Mouse (Mus musculus) liver, embryonic 16.5 days (tissue): ENCODE results near the gene Cbl. TPM values are rescaled to one million over a fixed set of nuclear protein-coding genes. Genes with fewer than 3 reads are reported as not detected.
A peak's percentile ranks its signal among the peaks of the same experiment; 100 is the strongest.

ENCODE experiments used
- ATAC-seq: fragments of 200-750 bp; cut with Nextera tagmentation; 2 replicates; pipeline ENCODE4 v1.8.0; 2017; ENCODE audit warnings: low read depth, mild to moderate bottlenecking, moderate number of reproducible peaks, moderate library complexity
- H3K27ac ChIP-seq: fragments of 300-500 bp; sonication (generic); 2 replicates; pipeline ENCODE4 v1.5.1; 2014; ENCODE audit warnings: mild to moderate bottlenecking, low read length
- H3K27me3 ChIP-seq: fragments of 300-500 bp; sonication (generic); 2 replicates; pipeline ENCODE4 v1.6.1; 2014; ENCODE audit warnings: low read depth, low read length, mixed read lengths; ENCODE audit not compliant: control insufficient read depth, insufficient read depth
- H3K36me3 ChIP-seq: fragments of 300-500 bp; sonication (generic); 2 replicates; pipeline ENCODE4 v1.6.1; 2014; ENCODE audit warnings: mild to moderate bottlenecking; ENCODE audit not compliant: control insufficient read depth, insufficient read depth
- H3K4me1 ChIP-seq: fragments of 300-500 bp; sonication (generic); 2 replicates; pipeline ENCODE4 v1.6.1; 2014; ENCODE audit warnings: low read depth, low read length, mixed read lengths; ENCODE audit not compliant: control insufficient read depth
- H3K4me2 ChIP-seq: fragments of 300-500 bp; sonication (generic); 2 replicates; pipeline ENCODE4 v1.6.1; 2014; ENCODE audit warnings: low read depth, low read length, mixed read lengths
- H3K4me3 ChIP-seq: fragments of 300-500 bp; sonication (generic); 2 replicates; pipeline ENCODE4 v1.5.1; 2014; ENCODE audit warnings: low read depth, mild to moderate bottlenecking, low read length
- H3K9ac ChIP-seq: fragments of 300-500 bp; sonication (generic); 2 replicates; pipeline ENCODE4 v1.6.1; 2014; ENCODE audit warnings: low read depth, low read length
- H3K9me3 ChIP-seq: fragments of 300-500 bp; sonication (generic); replicated peaks from 2 replicates; pipeline ENCODE4 v1.6.1; 2016; ENCODE audit warnings: low read length; ENCODE audit not compliant: control insufficient read depth
- WGBS: fragments of 180-500 bp; shearing (Covaris S2); extraction: QIAGEN DNeasy Blood & Tissue Kit; methylation state at CpG from one replicate; pipeline ENCODE4 v1.1.7; 2014; ENCODE audit not compliant: insufficient replicate concordance; 5-methylcytosine and 5-hydroxymethylcytosine counted together
- polyA plus RNA-seq: library from polyadenylated mRNA; unstranded; fragments of >200 nt; fragmentation: Nextera tagmentation; extraction: Ambion mirVana; gene quantifications from 2 replicates; pipeline ENCODE4 v1.2.1, GENCODE M21; 2015

The Cbl gene
- polyA plus RNA-seq, 1 experiment from 2014 or later, result 5.0 TPM

DNA sequence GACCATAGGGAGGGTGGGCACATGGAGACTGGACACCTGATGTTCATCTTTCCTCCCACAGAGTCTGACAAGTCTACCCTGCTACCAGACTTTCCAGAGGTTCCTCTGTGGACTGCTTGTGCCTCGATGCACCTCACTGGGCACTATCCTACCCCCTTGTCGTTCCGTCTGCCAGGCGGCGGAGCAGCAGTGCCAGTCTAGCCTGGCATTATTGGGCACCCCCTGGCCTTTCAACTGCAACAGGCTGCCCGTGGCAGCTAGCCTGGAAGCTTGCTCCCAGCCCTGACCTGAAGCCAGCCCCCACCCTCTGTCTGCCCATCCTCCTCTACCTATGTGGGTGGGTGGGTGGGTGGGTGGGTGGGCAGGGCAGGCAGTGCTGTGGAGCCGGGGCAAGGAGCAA, 127.7 kb downstream of the Cbl start:
- Histone ChIP-seq H3K4me1 (peaks cover 29% of the 10 kb centered on the region), H3K9me3 (no peaks in the 10 kb centered on the region), H3K36me3 (peaks cover 13% of the 10 kb centered on the region), H3K4me3 (no peak overlapping the region), H3K27ac (no peak overlapping the region), H3K27me3 (no peaks in the 10 kb centered on the region), H3K4me2 (no peak overlapping the region), H3K9ac (no peak overlapping the region)
- 87% methylated on average over 7 of the region's 7 CpGs for WGBS
- no peak for ATAC-seq

DNA sequence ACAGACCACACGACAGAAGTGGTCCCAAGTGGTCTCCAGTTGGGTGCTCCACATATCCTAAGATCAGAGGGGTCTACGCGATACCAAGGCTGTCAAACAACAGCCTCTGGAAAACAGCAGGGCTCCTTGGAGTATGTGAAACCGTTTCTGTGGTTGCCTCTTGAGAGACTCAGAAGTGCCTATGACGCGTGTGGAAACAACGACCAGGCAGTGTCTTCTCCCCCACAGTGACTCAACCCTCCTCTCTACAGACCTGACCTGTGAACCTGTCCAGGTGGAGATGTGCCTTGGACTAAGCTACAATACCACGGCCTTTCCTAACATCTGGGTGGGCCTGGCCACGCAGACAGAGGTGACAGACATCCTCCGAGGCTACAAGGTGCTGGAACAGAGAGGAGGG, 128.1 kb downstream of the Cbl start:
- Histone ChIP-seq H3K4me1 (peaks cover 29% of the 10 kb centered on the region), H3K9me3 (no peaks in the 10 kb centered on the region), H3K36me3 (peaks cover 13% of the 10 kb centered on the region), H3K4me2 (no peak overlapping the region), H3K9ac (no peak overlapping the region), H3K27me3 (no peaks in the 10 kb centered on the region), H3K27ac (no peak overlapping the region), H3K4me3 (no peak overlapping the region)
- no peak for ATAC-seq
- 84% methylated on average over 10 of the region's 10 CpGs for WGBS

DNA sequence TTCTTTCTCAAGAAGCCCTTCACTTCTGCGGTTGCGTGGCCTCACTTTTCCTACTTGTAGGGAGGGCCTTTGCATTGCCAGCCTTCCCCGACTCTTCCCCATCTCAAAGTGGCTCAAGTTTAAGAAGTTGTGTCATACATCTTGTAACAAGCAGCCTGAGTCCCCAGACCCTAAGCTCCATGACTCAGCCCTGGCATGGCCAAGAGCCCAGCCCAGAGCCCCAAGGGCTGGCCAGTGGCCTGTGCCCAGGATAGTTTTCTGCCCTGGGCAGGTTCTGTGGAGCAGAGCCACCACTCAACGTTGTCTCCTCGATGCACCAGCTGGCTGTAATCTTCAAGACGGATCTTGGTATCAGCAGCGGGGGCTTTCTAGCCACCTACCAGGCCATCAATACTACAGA, 129.0 kb downstream of the Cbl start:
- Histone ChIP-seq H3K27ac (no peak overlapping the region), H3K4me2 (no peak overlapping the region), H3K36me3 (peaks cover 11% of the 10 kb centered on the region), H3K9me3 (no peaks in the 10 kb centered on the region), H3K4me1 (peaks cover 22% of the 10 kb centered on the region), H3K9ac (no peak overlapping the region), H3K27me3 (no peaks in the 10 kb centered on the region), H3K4me3 (no peak overlapping the region)
- ATAC-seq, result no peak
- 78% methylated on average over 7 of the region's 7 CpGs for WGBS

DNA sequence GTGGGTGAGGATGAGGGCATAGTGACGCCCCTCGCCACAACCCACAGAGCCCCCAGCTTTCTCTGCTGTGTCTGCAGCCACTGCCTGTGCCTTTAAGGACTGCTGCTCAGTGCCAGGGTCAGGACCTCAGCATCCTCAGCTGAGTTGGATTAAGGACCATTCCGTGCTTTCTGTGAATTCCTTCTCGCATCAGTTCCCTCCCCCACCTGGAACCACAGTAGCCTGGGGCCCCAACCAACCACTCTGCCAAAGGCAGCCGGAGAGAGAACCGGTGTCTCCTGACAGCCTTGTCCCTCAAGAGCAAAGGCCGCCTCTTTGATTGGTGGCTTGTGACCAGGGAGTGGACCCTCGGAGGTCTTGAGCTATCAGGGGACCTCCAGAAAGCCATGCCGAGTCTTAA, 132.4 kb downstream of the Cbl start, which contains the start of gene Mfrp:
Gene Mfrp, plus strand, starts transcription at position 240 of the 400 bp plus-strand sequence.
- no peak within 1 kb of the TSS for H3K9ac ChIP-seq
- H3K4me1 ChIP-seq, result no peaks in the 10 kb centered on the region
- no peaks in the 10 kb centered on the region for H3K9me3 ChIP-seq
- no peaks in the 10 kb centered on the region for H3K27me3 ChIP-seq
- WGBS, result 78% methylated on average over 9 of the region's 9 CpGs
- H3K4me2 ChIP-seq, result no peak within 1 kb of the TSS
- H3K4me3 ChIP-seq, result no peak within 1 kb of the TSS
- ATAC-seq, result no peak
- H3K27ac ChIP-seq, result no peak within 1 kb of the TSS
- H3K36me3 ChIP-seq, result no peaks in the 10 kb centered on the region

DNA sequence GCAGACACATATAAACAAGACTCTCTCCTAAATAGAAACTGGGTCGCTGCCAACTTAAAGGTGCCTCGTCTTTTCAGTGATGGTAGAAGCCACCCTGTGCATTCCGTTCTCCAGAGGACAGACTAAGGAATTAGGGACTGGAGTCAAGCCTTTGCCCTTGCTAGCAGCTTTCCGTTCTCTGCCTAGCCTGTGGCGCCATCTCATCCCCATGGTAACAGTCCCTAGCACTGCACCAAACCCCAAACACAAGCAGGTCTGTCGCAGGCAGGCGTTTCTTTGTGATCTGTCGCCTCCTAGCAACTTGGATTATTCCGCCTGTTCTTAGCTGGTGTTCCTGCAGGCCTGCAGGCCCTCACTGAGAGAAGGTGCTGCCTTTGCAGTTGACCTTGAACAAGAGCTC, 137.3 kb downstream of the Cbl start:
- Histone ChIP-seq H3K9ac (no peak overlapping the region), H3K4me2 (no peak overlapping the region), H3K9me3 (no peaks in the 10 kb centered on the region), H3K4me1 (peaks cover 3% of the 10 kb centered on the region; the same call in 1 of the 2 replicates), H3K27me3 (no peaks in the 10 kb centered on the region), H3K4me3 (no peak overlapping the region), H3K27ac (no peak overlapping the region), H3K36me3 (no peaks in the 10 kb centered on the region)
- ATAC-seq, result no peak
- WGBS, result 58% methylated on average over 9 of the region's 9 CpGs

DNA sequence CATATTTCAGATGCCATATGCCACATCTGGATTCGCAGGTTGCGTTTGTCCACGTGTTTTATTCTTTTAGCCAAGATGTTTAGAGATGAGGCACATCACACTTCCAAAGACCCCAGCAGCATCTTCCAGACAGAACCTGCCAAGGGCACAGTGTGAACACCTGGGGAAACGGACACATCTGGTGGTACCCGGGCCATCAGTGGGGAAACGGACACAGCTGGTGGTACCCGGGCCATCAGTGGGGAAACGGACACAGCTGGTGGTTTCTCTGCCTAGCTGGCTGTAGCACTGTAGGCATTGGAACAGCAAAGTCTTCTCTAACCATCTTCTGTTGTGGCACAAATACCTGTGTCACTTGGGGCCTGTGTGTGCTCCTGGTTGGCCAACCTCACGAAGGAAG, 138.1 kb downstream of the Cbl start:
- Histone ChIP-seq H3K4me2 (no peak overlapping the region), H3K27ac (no peak overlapping the region), H3K4me1 (peaks cover 3% of the 10 kb centered on the region; the same call in 1 of the 2 replicates), H3K4me3 (no peak overlapping the region), H3K9ac (no peak overlapping the region), H3K27me3 (no peaks in the 10 kb centered on the region), H3K36me3 (no peaks in the 10 kb centered on the region), H3K9me3 (no peaks in the 10 kb centered on the region)
- WGBS, result 75% methylated on average over 9 of the region's 9 CpGs
- no peak for ATAC-seq

DNA sequence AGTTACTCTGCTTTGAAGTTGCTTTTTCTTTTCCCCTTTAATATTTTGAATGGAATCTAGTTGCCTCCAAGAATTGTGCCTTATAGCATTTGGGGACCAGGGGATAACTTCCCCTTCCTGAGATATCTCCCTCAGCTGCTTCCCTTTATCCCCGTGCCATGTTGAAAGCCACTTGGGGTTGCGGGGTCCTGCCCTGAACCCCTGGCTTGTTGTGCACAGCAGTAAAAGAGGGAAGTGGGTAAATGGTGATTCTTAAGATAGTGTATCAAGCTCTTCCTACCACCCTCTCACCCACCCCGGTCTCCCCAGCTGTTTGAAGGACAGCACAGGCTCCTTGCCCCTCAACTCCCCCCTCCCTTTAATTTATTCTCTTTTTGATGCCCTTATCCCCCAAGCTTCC, 139.1 kb downstream of the Cbl start:
- 31% methylated on average over 3 of the region's 3 CpGs for WGBS
- no peak overlapping the region for H3K4me3 ChIP-seq

DNA sequence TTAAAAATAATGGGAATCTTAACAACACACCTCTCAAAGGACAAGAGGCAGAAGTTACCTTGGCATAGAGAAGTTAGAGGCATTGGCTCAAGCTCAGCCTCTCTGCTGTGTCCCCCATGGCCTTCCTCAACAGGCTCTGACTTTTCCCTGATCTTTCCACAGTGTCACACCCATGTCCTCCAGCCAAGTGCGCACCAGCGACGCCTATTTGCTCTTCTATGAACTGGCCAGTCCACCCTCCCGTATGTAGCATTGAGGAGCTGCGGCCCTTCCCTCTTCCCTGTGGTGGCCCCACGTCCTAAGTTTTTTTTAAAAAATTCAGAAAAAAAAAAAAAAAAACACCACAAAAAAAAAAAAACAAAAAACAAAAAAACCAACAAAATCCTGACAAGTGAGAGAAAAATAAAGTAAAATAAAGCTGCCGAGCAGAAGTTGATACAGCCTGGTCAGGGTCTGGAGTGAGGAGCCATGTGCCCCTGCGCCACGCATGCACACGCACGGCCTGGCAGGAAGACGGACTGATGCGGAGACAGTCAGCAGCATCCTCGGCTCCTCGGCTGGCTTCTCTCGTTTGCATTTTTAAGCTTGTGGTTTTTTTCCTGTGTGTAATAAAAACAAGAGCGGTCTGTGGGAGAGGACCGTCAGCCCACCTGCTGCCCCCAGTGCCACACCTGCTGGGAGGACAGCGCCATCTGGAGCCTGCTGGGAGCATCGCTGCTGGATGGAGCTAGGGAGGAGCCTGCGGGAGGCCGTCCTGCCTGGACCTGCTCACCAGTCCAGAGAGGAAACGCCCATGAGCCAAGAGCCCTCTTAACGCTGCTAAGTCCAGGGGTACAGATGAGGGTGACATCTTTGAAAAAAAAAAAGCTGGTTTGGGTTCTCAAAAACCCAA, 140.0 kb downstream of the Cbl start:
- no peak overlapping the region for H3K4me3 ChIP-seq
- no peak overlapping the region for H3K9ac ChIP-seq
- 48% methylated on average over 24 of the region's 24 CpGs for WGBS
- no peak overlapping the region for H3K27ac ChIP-seq
- no peak overlapping the region for H3K4me2 ChIP-seq
- H3K4me1 ChIP-seq, result peaks cover 3% of the 10 kb centered on the region; the same call in 1 of the 2 replicates
- H3K36me3 ChIP-seq, result no peaks in the 10 kb centered on the region
- no peaks in the 10 kb centered on the region for H3K27me3 ChIP-seq
- H3K9me3 ChIP-seq, result no peaks in the 10 kb centered on the region
- peak; percentile 58 for ATAC-seq

More for the DNA sequence above, 139.1 kb downstream of the Cbl start:
- no peaks in the 10 kb centered on the region for H3K36me3 ChIP-seq
- H3K27ac ChIP-seq, result no peak overlapping the region
- no peaks in the 10 kb centered on the region for H3K27me3 ChIP-seq
- no peak overlapping the region for H3K4me2 ChIP-seq
- H3K9me3 ChIP-seq, result no peaks in the 10 kb centered on the region
- ATAC-seq, result no peak
- peaks cover 3% of the 10 kb centered on the region; the same call in 1 of the 2 replicates for H3K4me1 ChIP-seq
- no peak overlapping the region for H3K9ac ChIP-seq
